ENCODE assay signal across 16 mouse cellular contexts in the genomic region with DNA sequence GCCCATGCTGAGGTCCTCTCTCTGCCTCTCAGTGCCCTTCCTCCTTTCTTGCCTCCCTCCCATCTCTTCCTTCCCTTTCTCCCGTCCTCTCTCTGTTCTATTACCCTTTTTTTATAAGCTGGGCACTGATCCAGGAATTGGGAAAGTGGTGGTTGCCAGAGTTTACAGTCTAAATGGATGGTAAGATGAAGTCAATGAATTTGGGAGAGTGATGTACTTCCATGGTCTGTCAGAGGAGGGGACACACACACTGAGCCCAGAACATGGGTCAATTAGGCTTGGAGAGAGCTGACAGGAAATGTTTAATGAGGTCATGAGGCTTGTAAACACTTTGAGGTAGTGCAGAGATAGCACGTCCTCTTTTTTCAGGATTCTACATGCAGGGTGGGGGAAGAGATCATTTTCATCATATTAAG. TPM values are rescaled to one million over a fixed set of nuclear protein-coding genes. Genes with fewer than 3 reads are reported as not detected.
A peak's percentile ranks its signal among the peaks of the same experiment; 100 is the strongest.
DNase-seq lines count a peak whose midpoint lies in the region; ATAC-seq and TF ChIP-seq lines count a peak whose summit lies in the region.
"Had no signal": no experiment of that assay in that cellular context is flagged by ENCODE, and none has a peak within 500 bp of the region (broad histone marks: within the 10 kb centered on the region; RNA-seq: fewer than 3 reads in every experiment).

No protein-coding gene starts in this region.

- no peaks in the 10 kb centered on the region for H3K9me3 ChIP-seq in CH12.LX (replicated peaks; ENCODE audit: low read length)
- no peaks in the 10 kb centered on the region for H3K9me3 ChIP-seq in intestine, postnatal 0 days (ENCODE audit: control insufficient read depth)
- H3K9me3 ChIP-seq: heart, embryonic 10.5 days; hindbrain, embryonic 13.5 days; kidney, embryonic 15.5 days; neural tube, embryonic 13.5 days had no signal

- no peak for TF ChIP-seq CTCF in liver, adult 2 months (IDR thresholded peaks at IDR 0.05; ENCODE audit: low read depth, low read length)
- TF ChIP-seq CTCF in CH12.LX (conservative IDR thresholded peaks at IDR 0.05 in 1 of 2, IDR thresholded peaks at IDR 0.05 in 1 of 2; ENCODE audit: low read depth in 2 of 2, low read length in 2 of 2): no peak
- peak; percentile 25; the same call in 1 of the 2 replicates for TF ChIP-seq CTCF in intestine, postnatal 0 days (IDR thresholded peaks at IDR 0.05; ENCODE audit: low read depth)

- peak; percentile 47 for TF ChIP-seq EP300 in CH12.LX (IDR thresholded peaks at IDR 0.05; ENCODE audit: low read length)

- no peak for ATAC-seq in intestine, postnatal 0 days

- H3K36me3 ChIP-seq in liver, adult 2 months (ENCODE audit: control insufficient read depth, insufficient read depth, low read length): no peaks in the 10 kb centered on the region
- no peaks in the 10 kb centered on the region for H3K36me3 ChIP-seq in CH12.LX (replicated peaks in 1 of 2; ENCODE audit: control insufficient read depth in 1 of 2, insufficient read depth in 1 of 2, low read length in 1 of 2)
- no peaks in the 10 kb centered on the region for H3K36me3 ChIP-seq in intestine, postnatal 0 days (ENCODE audit: control insufficient read depth, insufficient read depth)
- H3K36me3 ChIP-seq: heart, embryonic 10.5 days; hindbrain, embryonic 13.5 days; kidney, embryonic 15.5 days; neural tube, embryonic 13.5 days had no signal

- H3K79me2 ChIP-seq in liver, adult 2 months (ENCODE audit: control insufficient read depth, insufficient read depth, low read length): no peaks in the 10 kb centered on the region
- no peaks in the 10 kb centered on the region for H3K79me2 ChIP-seq in CH12.LX (replicated peaks; ENCODE audit: control insufficient read depth, extremely low read depth, insufficient read depth, poor library complexity, severe bottlenecking)

- no peaks in the 10 kb centered on the region for H3K4me1 ChIP-seq in liver, adult 2 months (ENCODE audit: control insufficient read depth, insufficient read depth, low read length)
- peaks cover 29 to 48% of the 10 kb centered on the region in 2 experiments for H3K4me1 ChIP-seq in CH12.LX (ENCODE audit: control insufficient read depth in 1 of 2, insufficient read depth in 2 of 2)
- no peaks in the 10 kb centered on the region for H3K4me1 ChIP-seq in intestine, postnatal 0 days (replicated peaks; ENCODE audit: control insufficient read depth, insufficient read depth, low read length)
- H3K4me1 ChIP-seq: heart, embryonic 10.5 days; hindbrain, embryonic 13.5 days; neural tube, embryonic 13.5 days had no signal

- in situ Hi-C loops in CH12.LX (cut with MboI; ENCODE audit: low pct_ligation_motif_present, low pct_unique_long_range_greater_than_20kb, low sequenced_read_pairs): no loop called here

- TF ChIP-seq RAD21 in CH12.LX (IDR thresholded peaks at IDR 0.05; ENCODE audit: low read depth, low read length): no peak; the same call in none of the 2 replicates

- no peak overlapping the region for H3K9ac ChIP-seq in liver, adult 2 months (ENCODE audit: low read depth, low read length)
- H3K9ac ChIP-seq in CH12.LX (ENCODE audit: insufficient read depth, low read depth): peak overlapping the region; percentile 26; the same call in 1 of the 2 replicates
- H3K9ac ChIP-seq in intestine, postnatal 0 days (ENCODE audit: low read depth, low read length): no peak overlapping the region
- H3K9ac ChIP-seq: hindbrain, embryonic 13.5 days; kidney, embryonic 15.5 days; neural tube, embryonic 13.5 days had no signal

- no peak overlapping the region; the same call in 1 of the 2 replicates for H3K4me2 ChIP-seq in CH12.LX (ENCODE audit: insufficient read depth, low read depth, poor library complexity, severe bottlenecking)
- H3K4me2 ChIP-seq in intestine, postnatal 0 days (replicated peaks; ENCODE audit: low read depth): no peak overlapping the region
- H3K4me2 ChIP-seq: hindbrain, embryonic 13.5 days; kidney, embryonic 15.5 days; neural tube, embryonic 13.5 days had no signal

- H3K27me3 ChIP-seq in liver, adult 2 months (ENCODE audit: control insufficient read depth, insufficient read depth, low read length): no peaks in the 10 kb centered on the region
- no peaks in the 10 kb centered on the region for H3K27me3 ChIP-seq in CH12.LX (replicated peaks)
- H3K27me3 ChIP-seq in intestine, postnatal 0 days (replicated peaks; ENCODE audit: control insufficient read depth, insufficient read depth, low read length): no peaks in the 10 kb centered on the region
- H3K27me3 ChIP-seq: hindbrain, embryonic 13.5 days; kidney, embryonic 15.5 days; neural tube, embryonic 13.5 days had no signal

- no peak overlapping the region for H3K4me3 ChIP-seq in liver, adult 2 months (ENCODE audit: insufficient read depth, low read depth, low read length)
- H3K4me3 ChIP-seq in CH12.LX (replicated peaks in 1 of 3; ENCODE audit: low read depth in 2 of 3, low read length in 2 of 3, poor library complexity in 1 of 3): no peak overlapping the region
- H3K4me3 ChIP-seq in intestine, postnatal 0 days (ENCODE audit: low read depth, low read length): no peak overlapping the region
- H3K4me3 ChIP-seq: heart, embryonic 10.5 days; hindbrain, embryonic 13.5 days; kidney, embryonic 15.5 days; neural tube, embryonic 13.5 days had no signal

- H3K27ac ChIP-seq in liver, adult 2 months (replicated peaks; ENCODE audit: insufficient read depth, low read depth, low read length): no peak overlapping the region
- H3K27ac ChIP-seq in CH12.LX (ENCODE audit: insufficient read depth, low read depth): peak overlapping the region; percentile 89
- no peak overlapping the region for H3K27ac ChIP-seq in intestine, postnatal 0 days (ENCODE audit: low read depth, low read length)
- H3K27ac ChIP-seq: heart, embryonic 10.5 days; hindbrain, embryonic 13.5 days; kidney, embryonic 15.5 days; neural tube, embryonic 13.5 days had no signal

- DNase-seq in liver, adult 2 months (ENCODE audit: extremely low read depth, low read depth, low spot score): peak; percentile 53
- DNase-seq in liver (no peak), CH12.LX (ENCODE audit: extremely low read depth) (no peak), NIH3T3 (ENCODE audit: low read depth) (peak; percentile 59)
- no peak for DNase-seq in frontal cortex, postnatal 36 days (ENCODE audit: low spot score in 2 of 2)
- no peak for DNase-seq in layer of hippocampus, postnatal 36 days
- no peak for DNase-seq in right cerebral cortex, postnatal 4 days
- DNase-seq: cerebellum, adult 11 months; lung, adult 18-20 months had no signal

- no peak for TF ChIP-seq POLR2A in liver, adult 2 months (IDR thresholded peaks at IDR 0.05; ENCODE audit: extremely low read depth, insufficient read depth, low read length)
- no peak for TF ChIP-seq POLR2A in CH12.LX (IDR thresholded peaks at IDR 0.05; ENCODE audit: low read depth, low read length)

- dilution Hi-C loops in CH12.LX (cut with MboI; ENCODE audit: extremely low pct_ligation_motif_present, extremely low pct_unique_long_range_greater_than_20kb, low sequenced_read_pairs): no loop called here

- WGBS in liver, adult 2 months: 28% methylated on average over 2 of the region's 2 CpGs
- 21% methylated on average over 2 of the region's 2 CpGs for WGBS in intestine, postnatal 0 days

TF ChIP-seq in CH12.LX, 34 proteins besides CTCF, POLR2A, EP300 and RAD21 (continues in another document):
- peak; percentile 25; the same call in 1 of the 2 replicates for TF ChIP-seq ETS1 (conservative IDR thresholded peaks at IDR 0.05; ENCODE audit: low read depth, low read length)
- TF ChIP-seq TBP (conservative IDR thresholded peaks at IDR 0.05; ENCODE audit: low read depth, low read length): no peak
- TF ChIP-seq PAX5 (IDR thresholded peaks at IDR 0.05; ENCODE audit: low read length): no peak
- no peak for TF ChIP-seq HCFC1 (IDR thresholded peaks at IDR 0.05; ENCODE audit: low read depth, low read length)
- 0 out of 2 replicates have a peak, but pooled peaks have one; percentile 18 for TF ChIP-seq KAT2A (IDR thresholded peaks at IDR 0.05; ENCODE audit: insufficient replicate concordance, low read length)
- TF ChIP-seq BHLHE40 (IDR thresholded peaks at IDR 0.05; ENCODE audit: low read depth, low read length): peak; percentile 35; the same call in 1 of the 2 replicates
- TF ChIP-seq CHD1 (IDR thresholded peaks at IDR 0.05; ENCODE audit: low read depth, low read length): no peak
- no peak for TF ChIP-seq CHD2 (IDR thresholded peaks at IDR 0.05; ENCODE audit: low read length)
- no peak for TF ChIP-seq UBTF (IDR thresholded peaks at IDR 0.05; ENCODE audit: low read depth, low read length)
- TF ChIP-seq TCF12 (IDR thresholded peaks at IDR 0.05; ENCODE audit: low read depth, low read length): peak; percentile 49; the same call in 1 of the 2 replicates
- no peak for TF ChIP-seq USF1 (IDR thresholded peaks at IDR 0.05; ENCODE audit: low read depth, low read length)
- no peak for TF ChIP-seq ZMIZ1 (IDR thresholded peaks at IDR 0.05; ENCODE audit: low read depth, low read length)
- TF ChIP-seq SIN3A (IDR thresholded peaks at IDR 0.05; ENCODE audit: low read length): no peak
- no peak for TF ChIP-seq ZKSCAN1 (IDR thresholded peaks at IDR 0.05; ENCODE audit: borderline replicate concordance, low read depth, low read length)
- TF ChIP-seq RCOR1 (conservative IDR thresholded peaks at IDR 0.05; ENCODE audit: low read depth, low read length): no peak

RNA-seq across cellular contexts. Expression of a gene that starts 28.6 kb away (rescaled TPM):
- 0.20 and 0.37 TPM in 2 replicates for total RNA-seq in liver, adult 2 months (2014; rRNA removed)
- 0.48 and 0.85 TPM in 2 replicates for polyA plus RNA-seq in liver, adult 2 months (2012; rRNA removed)
- total RNA-seq in CH12.LX (2012; rRNA removed) (4.3 TPM in 2 replicates), CH12.LX (2014; rRNA removed) (not detected in 2 replicates)
- 3.4 and 4.3 TPM in 2 replicates for polyA plus RNA-seq in CH12.LX (2012; ENCODE audit: insufficient read length, low read depth)
- polyA plus RNA-seq in intestine, postnatal 0 days (2015; fragmentation: Nextera tagmentation; extraction: Ambion mirVana): 1.9 and 2.4 TPM in 2 replicates
- under 1 TPM; 0.60 to 0.66 TPM for total RNA-seq in layer of hippocampus, postnatal 36 days (2021)
- total RNA-seq: gastrocnemius, adult 18-20 months; midbrain, postnatal 0 days had no signal

RNA-seq across cellular contexts. Expression of a gene that starts 28.9 kb away (rescaled TPM):
- 40.7 and 48.3 TPM in 2 replicates for total RNA-seq in liver, adult 2 months (2014; rRNA removed)
- polyA plus RNA-seq in liver, adult 2 months (2012; rRNA removed): 62.7 and 66.7 TPM in 2 replicates
- total RNA-seq in CH12.LX (2012; rRNA removed) (273 and 312 TPM in 2 replicates), CH12.LX (2014; rRNA removed) (308 and 375 TPM in 2 replicates)
- 224 and 258 TPM in 2 replicates for polyA plus RNA-seq in CH12.LX (2012; ENCODE audit: insufficient read length, low read depth)
- 82.7 and 86.3 TPM in 2 replicates for polyA plus RNA-seq in intestine, postnatal 0 days (2015; fragmentation: Nextera tagmentation; extraction: Ambion mirVana)
- 10 to 100 TPM; 48.3 to 50.3 TPM for total RNA-seq in layer of hippocampus, postnatal 36 days (2021)

RNA-seq across cellular contexts. Expression of a gene that starts 43.9 kb away (rescaled TPM):
- 14.6 and 16.0 TPM in 2 replicates for total RNA-seq in liver, adult 2 months (2014; rRNA removed)
- 1.7 and 2.2 TPM in 2 replicates for polyA plus RNA-seq in liver, adult 2 months (2012; rRNA removed)
- total RNA-seq in CH12.LX (2012; rRNA removed) (34.3 and 37.5 TPM in 2 replicates), CH12.LX (2014; rRNA removed) (56.6 and 71.0 TPM in 2 replicates)
- 44.9 and 54.7 TPM in 2 replicates for polyA plus RNA-seq in CH12.LX (2012; ENCODE audit: insufficient read length, low read depth)
- 41.9 and 45.3 TPM in 2 replicates for polyA plus RNA-seq in intestine, postnatal 0 days (2015; fragmentation: Nextera tagmentation; extraction: Ambion mirVana)
- total RNA-seq in layer of hippocampus, postnatal 36 days (2021): 10 to 100 TPM; 47.9 to 51.2 TPM

Comparison
In these comparisons a context has a peak if more than half of its experiments do, and no peak if none do; other contexts are left out.
1. DNase-seq: peak in liver, adult 2 months (single experiment) and NIH3T3 (single experiment); none in liver (single experiment), CH12.LX (single experiment), frontal cortex, postnatal 36 days (0 of 2), layer of hippocampus, postnatal 36 days (0 of 2) and right cerebral cortex, postnatal 4 days (single experiment).